Mouse (Mus musculus): ENCODE measurements at regions not wholly inside any gene's neighbourhood (a gene's known extent, or its start where the extent isn't known, plus 50 kb on each side); places are given as distances from the start of the nearest gene placed in this dataset.

- DNase-seq (ENCODE audit: low read depth): no peak
Measured at GRCm38 (mm10) chr3:137100627-137101404, 240.1 kb upstream of the Emcn start.

- no peak for DNase-seq (ENCODE audit: low read depth)
Measured at GRCm38 (mm10) chr3:137105930-137106329, 234.9 kb upstream of the Emcn start.

GRCm38 (mm10) chr3:137108197-137108596, 232.7 kb upstream of the Emcn start:
- DNase-seq (ENCODE audit: low read depth): peak; percentile 61

- DNase-seq (ENCODE audit: low read depth): no peak
Measured at GRCm38 (mm10) chr3:137109786-137110185, 231.1 kb upstream of the Emcn start.

- DNase-seq (ENCODE audit: low read depth): peak; percentile 99
Measured at GRCm38 (mm10) chr3:137110485-137110884, 230.4 kb upstream of the Emcn start.

- DNase-seq (ENCODE audit: low read depth): no peak
Measured at GRCm38 (mm10) chr3:137129967-137130366, 210.9 kb upstream of the Emcn start.

- DNase-seq (ENCODE audit: low read depth): no peak
Measured at GRCm38 (mm10) chr3:137142041-137142440, 198.8 kb upstream of the Emcn start.

GRCm38 (mm10) chr3:137146062-137146461, 194.8 kb upstream of the Emcn start:
- DNase-seq (ENCODE audit: low read depth): no peak

- DNase-seq (ENCODE audit: low read depth): no peak
Measured at GRCm38 (mm10) chr3:137147405-137147804, 193.5 kb upstream of the Emcn start.

- DNase-seq (ENCODE audit: low read depth): no peak
Measured at GRCm38 (mm10) chr3:137150414-137151010, 190.4 kb upstream of the Emcn start.

GRCm38 (mm10) chr3:137151431-137151830, 189.4 kb upstream of the Emcn start:
- no peak for DNase-seq (ENCODE audit: low read depth)

GRCm38 (mm10) chr3:137153234-137153633, 187.6 kb upstream of the Emcn start:
- DNase-seq (ENCODE audit: low read depth): no peak

GRCm38 (mm10) chr3:137154200-137155042, 186.4 kb upstream of the Emcn start:
- no peak for DNase-seq (ENCODE audit: low read depth)

- no peak for DNase-seq (ENCODE audit: low read depth)
Measured at GRCm38 (mm10) chr3:137155043-137155404, 185.8 kb upstream of the Emcn start.

GRCm38 (mm10) chr3:137156250-137156975, 184.5 kb upstream of the Emcn start:
- DNase-seq (ENCODE audit: low read depth): no peak

GRCm38 (mm10) chr3:137189035-137189434, 151.8 kb upstream of the Emcn start:
- no peak for DNase-seq (ENCODE audit: low read depth)

- no peak for DNase-seq (ENCODE audit: low read depth)
Measured at GRCm38 (mm10) chr3:137190489-137190888, 150.4 kb upstream of the Emcn start.

GRCm38 (mm10) chr3:137191009-137191408, 149.9 kb upstream of the Emcn start:
- DNase-seq (ENCODE audit: low read depth): no peak

GRCm38 (mm10) chr3:137193873-137194272, 147.0 kb upstream of the Emcn start:
- DNase-seq (ENCODE audit: low read depth): no peak

GRCm38 (mm10) chr3:137211667-137212066, 129.2 kb upstream of the Emcn start:
- no peak for DNase-seq (ENCODE audit: low read depth)

- no peak for DNase-seq (ENCODE audit: low read depth)
Measured at GRCm38 (mm10) chr3:137216036-137216435, 124.8 kb upstream of the Emcn start.

- DNase-seq (ENCODE audit: low read depth): no peak
Measured at GRCm38 (mm10) chr3:137217245-137217644, 123.6 kb upstream of the Emcn start.

All from gonadal fat pad, adult 2 months (tissue).